Mouse (Mus musculus) brown adipose tissue, adult 24 weeks (tissue): Measurements from ENCODE around the gene Tmem87b. TPM values are rescaled to one million over a fixed set of nuclear protein-coding genes. Genes with fewer than 3 reads are reported as not detected.

Experiments used
- H3K27ac ChIP-seq: fragments of 200-500 bp; replicated peaks from 2 replicates; pipeline ENCODE4 v1.5.1; 2012; ENCODE audit warnings: low read depth, mild to moderate bottlenecking, low read length
- H3K4me1 ChIP-seq: fragments of 200-500 bp; 2 replicates; pipeline ENCODE4 v1.6.1; 2012; ENCODE audit warnings: low read length, mixed read lengths; ENCODE audit not compliant: control insufficient read depth, insufficient read depth, insufficient read length
- H3K4me3 ChIP-seq: fragments of 200-500 bp; 2 replicates; pipeline ENCODE4 v1.5.1; 2012; ENCODE audit warnings: low read depth, mild to moderate bottlenecking, low read length, moderate library complexity; ENCODE audit not compliant: insufficient read depth
- polyA plus RNA-seq: library from polyadenylated mRNA; stranded (reverse); fragments of >200 nt; gene quantifications from 2 replicates; pipeline ENCODE4 v1.2.4, GENCODE M21; 2012; ENCODE audit not compliant: missing spikeins, insufficient read depth, insufficient read length

The Tmem87b gene
- polyA plus RNA-seq, 1 experiment, result 12.9 TPM

DNA sequence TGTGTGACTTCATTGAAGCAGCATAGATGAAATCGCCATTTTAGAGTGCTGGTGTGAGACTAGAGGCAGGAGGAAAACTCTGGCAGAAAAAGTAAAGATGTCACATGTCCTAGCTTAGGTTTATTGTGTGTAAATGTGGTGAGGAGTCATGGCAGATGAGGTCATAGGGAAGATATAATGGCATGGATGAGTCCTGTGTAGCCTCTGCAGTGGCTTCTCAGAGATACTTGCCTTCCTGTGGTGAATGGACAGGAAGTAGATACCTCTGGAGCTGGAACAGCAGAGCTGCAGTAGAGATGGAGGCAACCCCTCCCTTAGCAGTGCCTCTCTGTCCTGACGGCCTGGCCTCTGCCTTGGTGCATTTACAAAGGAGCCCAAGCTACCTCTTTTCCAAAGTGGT lies 21.6 kb downstream of the Tmem87b start:
- no peak overlapping the region for H3K27ac ChIP-seq
- H3K4me1 ChIP-seq, result no peaks in the 10 kb centered on the region
- H3K4me3 ChIP-seq, result no peak overlapping the region

DNA sequence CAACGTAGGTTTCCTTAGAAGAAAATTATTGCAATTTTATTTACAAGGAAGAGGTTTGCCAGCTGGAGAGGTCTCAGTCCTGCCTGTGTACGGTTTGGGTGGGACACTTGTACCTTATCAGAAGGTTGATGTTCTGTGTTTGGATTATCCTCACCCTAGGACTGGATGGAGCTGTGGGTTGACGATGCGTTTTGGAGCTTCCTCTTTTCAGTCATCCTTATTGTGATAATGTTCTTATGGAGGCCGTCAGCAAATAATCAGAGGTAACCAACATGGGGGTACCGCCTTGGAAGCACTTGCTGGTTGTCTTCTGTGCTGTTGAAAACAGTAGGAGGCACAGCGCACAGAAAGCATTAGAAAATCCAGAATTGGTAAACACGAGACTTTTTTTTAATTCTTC lies 24.5 kb downstream of the Tmem87b start:
- H3K4me3 ChIP-seq, result no peak overlapping the region
- H3K4me1 ChIP-seq, result no peaks in the 10 kb centered on the region
- H3K27ac ChIP-seq, result no peak overlapping the region

DNA sequence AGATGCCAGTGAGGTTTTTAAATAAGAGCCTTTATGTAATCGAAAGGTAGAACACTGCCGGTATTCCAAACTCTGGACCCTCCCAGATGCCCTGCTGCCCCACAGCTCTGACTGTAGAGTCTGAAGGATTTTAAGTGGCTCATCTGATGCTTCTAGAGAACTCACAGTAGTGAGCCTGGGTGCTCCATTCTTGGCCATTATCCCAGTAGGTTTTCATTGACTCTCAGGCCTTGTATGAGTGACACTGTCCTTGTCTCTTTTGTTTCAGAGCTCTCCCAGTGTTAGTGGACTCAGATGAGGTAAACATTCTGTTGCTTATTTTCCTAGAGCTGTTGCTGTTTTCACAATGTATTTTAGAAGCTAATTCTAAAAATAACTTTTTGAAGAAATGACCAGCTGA lies 32.1 kb downstream of the Tmem87b start:
- no peak overlapping the region for H3K27ac ChIP-seq
- H3K4me1 ChIP-seq, result no peaks in the 10 kb centered on the region
- H3K4me3 ChIP-seq, result no peak overlapping the region

DNA sequence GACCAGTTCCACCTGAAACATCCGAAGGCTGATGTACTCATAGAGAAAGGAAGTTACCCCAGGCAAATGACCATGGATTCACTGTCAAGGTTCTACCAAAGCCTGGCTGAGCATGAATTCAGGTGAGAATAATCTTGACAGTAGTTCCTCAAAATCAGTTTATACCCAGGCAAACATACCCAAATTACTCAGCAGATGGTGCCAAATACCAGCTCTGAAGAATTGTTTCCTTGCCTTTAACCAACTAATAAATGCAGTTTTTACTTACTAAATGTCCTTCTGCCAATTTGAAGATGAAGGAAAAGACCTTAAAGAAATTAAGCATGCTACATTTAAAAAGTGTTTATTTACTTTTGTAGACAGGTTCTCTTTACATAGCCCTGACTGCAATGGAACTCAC lies 38.8 kb downstream of the Tmem87b start:
- no peaks in the 10 kb centered on the region for H3K4me1 ChIP-seq
- H3K4me3 ChIP-seq, result no peak overlapping the region
- no peak overlapping the region for H3K27ac ChIP-seq

DNA sequence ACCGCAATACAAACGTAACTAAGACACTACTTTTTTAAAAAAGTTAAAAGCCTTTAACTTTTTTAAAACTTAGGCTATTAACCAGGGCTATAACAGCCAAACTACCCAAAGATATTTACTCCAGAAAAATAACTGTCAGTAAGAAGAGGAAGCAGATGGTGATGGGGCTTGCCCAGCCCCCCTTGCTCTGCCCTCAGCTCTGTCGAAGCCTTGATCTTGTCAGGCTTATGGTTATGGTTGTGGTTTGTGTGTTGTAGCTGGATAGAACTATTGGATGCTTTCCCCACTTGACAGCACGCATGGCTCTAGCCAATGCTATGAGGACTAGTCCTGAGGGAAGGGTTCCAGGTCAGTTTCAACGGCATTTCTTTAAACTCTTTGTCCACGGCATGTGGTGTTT lies 41.0 kb downstream of the Tmem87b start:
- Histone ChIP-seq H3K4me1 (no peaks in the 10 kb centered on the region), H3K4me3 (no peak overlapping the region), H3K27ac (no peak overlapping the region)

DNA sequence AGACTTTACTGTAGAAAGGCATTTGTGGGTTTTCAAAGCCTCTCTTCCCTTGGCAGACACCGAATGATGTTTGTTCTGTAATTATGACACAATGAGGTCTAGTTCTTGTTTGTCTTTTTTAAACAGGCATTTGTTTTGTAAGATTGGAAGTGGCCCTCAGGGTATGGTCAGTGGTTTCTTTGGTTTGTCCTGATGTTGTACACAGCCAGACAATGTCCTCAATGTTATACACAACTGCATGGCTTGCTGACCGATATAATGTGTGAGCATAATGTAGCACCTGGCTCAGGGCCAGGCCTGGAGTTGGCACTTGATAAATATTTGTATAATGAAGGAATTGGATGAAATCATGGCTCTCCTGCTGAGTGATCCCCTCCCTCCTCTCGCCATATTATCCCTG lies 41.9 kb downstream of the Tmem87b start:
- H3K4me1 ChIP-seq, result no peaks in the 10 kb centered on the region
- H3K4me3 ChIP-seq, result no peak overlapping the region
- no peak overlapping the region for H3K27ac ChIP-seq

DNA sequence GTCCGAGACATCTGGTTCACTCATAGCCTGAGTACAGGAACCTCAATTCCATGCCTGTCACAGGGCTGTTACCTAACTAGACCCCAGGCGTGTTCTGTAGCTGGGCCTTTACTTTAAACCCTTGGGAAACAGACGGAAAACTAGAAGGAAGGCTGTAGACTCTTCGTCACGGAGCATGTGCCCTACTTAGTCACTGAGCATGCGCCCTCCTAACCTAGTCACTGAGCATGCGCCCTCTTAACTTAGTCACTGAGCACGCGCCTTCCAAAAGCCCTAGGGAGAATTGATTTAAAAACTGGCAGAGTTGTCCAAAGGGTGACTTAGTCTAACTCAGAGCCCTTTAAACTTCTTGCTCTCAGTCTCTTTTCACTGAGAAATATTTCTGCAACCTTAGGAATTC lies 44.7 kb downstream of the Tmem87b start, which contains the start of gene Fbln7:
TSS of gene Fbln7 (plus strand) at position 346 of the 400 bp plus-strand sequence.
- Histone ChIP-seq H3K4me3 (peak within 1 kb of the TSS; percentile 26), H3K4me1 (no peaks in the 10 kb centered on the region), H3K27ac (no peak within 1 kb of the TSS)

DNA sequence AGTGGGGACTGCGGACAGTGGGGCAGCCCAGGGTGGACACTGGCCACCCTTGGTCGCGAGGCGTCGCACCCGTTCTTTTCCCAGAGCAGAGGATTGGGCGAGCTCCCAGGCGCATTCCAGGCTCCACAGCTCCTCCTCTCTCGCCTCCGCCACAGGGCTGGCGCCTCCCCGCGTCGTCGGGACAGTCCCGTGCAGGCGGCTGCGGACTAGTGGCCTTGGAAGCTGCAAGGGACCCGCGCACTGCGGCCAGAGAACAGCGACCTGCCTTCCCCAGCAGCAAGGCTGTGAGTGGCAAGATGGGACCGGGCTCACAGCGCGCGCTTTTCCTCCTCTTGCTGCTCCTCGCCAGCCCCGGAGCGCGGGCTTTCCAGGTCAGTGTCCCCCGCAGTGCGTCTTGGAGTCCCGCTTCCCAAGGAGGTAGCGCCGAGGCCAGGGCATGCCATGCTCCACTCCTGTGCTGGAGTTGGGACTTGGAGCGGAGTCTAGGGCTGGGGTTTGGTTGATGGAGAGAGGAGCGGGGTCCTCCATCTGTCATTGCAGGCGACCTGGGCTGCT lies 45.9 kb downstream of the Tmem87b start:
- H3K4me1 ChIP-seq, result no peaks in the 10 kb centered on the region
- H3K4me3 ChIP-seq, result peak overlapping the region; percentile 26
- no peak overlapping the region for H3K27ac ChIP-seq

DNA sequence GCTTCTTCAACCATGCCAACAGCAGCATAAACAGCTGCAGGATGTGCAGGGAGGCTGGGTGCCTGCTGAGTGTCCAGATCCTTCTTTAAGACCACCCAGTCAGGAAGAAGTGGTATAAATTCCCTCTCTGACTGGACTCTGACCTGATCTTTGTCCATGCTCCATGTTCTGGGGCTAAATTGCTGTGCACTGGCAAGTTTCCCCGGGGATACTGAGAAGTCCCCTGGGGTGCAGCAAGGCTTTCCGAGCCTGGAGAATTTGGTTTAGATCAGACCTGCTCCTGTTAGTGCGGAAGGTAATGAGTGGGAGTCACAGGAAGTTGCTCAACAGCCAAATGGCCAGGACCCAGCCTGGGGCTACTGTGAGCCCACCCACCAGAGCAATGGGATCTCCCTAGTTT lies 47.1 kb downstream of the Tmem87b start:
- no peaks in the 10 kb centered on the region for H3K4me1 ChIP-seq
- H3K4me3 ChIP-seq, result no peak overlapping the region
- H3K27ac ChIP-seq, result no peak overlapping the region

DNA sequence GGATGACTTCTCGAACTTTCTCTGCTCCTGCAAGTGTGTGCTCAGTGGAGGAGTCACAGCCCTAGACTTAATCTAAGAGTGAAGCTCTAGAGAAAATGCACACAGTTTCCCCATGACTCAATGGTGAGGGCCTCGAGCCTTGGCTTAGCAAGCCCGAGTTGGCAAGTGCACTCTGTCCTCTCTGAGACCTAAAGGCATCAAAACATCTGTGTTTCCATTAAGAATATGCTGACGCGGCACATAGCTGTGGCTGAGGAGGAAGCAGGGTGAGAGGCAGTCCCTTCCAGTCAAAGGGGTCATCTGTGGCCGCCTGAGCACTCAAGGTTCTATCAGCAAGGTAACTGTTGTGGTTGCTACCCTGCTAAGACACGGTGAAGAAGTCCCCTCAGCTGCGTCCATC lies 53.7 kb downstream of the Tmem87b start:
- no peaks in the 10 kb centered on the region for H3K4me1 ChIP-seq
- H3K27ac ChIP-seq, result no peak overlapping the region
- H3K4me3 ChIP-seq, result no peak overlapping the region

DNA sequence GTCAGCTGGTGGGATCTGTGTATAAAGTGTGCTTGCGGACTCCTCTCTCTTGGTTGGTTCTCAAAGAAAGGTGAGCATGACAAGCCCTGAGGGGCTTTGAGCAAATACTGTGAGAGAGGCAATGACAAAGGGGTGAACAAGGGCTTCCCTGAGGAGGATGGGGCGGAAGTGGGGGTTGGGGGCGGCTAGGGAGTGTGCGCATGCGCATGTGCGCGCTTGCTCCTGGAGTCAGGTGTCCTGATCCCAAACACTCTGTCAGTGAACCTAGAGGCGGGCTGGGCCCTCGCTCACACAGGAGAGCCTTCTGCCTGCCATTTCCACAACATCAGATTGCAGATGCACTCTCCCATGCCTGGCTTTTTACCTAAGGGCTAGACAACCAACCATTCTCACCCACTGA lies 54.3 kb downstream of the Tmem87b start:
- H3K4me3 ChIP-seq, result no peak overlapping the region
- H3K27ac ChIP-seq, result no peak overlapping the region
- H3K4me1 ChIP-seq, result no peaks in the 10 kb centered on the region

DNA sequence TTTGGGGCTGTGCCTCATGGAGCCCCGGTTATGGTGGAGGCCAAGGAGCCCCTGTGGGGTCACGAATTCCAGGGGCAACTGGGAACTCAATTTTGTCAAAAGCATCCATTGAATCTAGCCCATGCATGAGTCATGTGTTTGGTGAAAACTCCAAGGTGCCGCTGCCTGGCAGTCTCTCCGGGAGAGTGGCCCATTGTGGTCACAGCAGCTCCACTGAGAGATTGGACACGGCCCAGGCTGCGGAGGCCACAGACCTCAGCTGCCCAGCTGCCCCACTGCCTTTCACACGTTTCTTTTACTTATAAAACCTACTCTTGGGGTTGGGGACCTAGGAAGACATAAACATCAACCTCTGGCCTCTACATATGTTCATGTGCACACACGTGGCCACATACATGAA lies 57.6 kb downstream of the Tmem87b start:
- Histone ChIP-seq H3K4me3 (no peak overlapping the region), H3K4me1 (no peaks in the 10 kb centered on the region), H3K27ac (no peak overlapping the region)

DNA sequence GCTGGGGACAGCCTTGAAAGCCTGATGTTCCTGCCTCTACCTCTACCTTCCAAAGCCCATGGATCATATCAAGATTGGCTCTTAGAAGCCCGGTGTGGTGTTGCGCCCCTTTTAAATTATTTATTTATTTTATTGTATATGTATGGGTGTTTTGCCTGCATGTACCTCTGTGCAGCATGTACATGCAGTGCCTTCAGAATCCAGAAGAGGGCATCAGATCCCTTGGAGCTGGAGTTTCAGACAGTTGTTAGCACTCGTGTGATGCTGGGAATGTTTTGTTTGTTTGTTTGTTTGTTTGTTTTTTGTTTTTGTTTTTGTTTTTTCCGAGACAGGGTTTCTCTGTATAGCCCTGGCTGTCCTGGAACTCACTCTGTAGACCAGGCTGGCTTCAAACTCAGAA lies 63.3 kb downstream of the Tmem87b start:
- Histone ChIP-seq H3K4me3 (no peak overlapping the region), H3K27ac (no peak overlapping the region), H3K4me1 (no peaks in the 10 kb centered on the region)

DNA sequence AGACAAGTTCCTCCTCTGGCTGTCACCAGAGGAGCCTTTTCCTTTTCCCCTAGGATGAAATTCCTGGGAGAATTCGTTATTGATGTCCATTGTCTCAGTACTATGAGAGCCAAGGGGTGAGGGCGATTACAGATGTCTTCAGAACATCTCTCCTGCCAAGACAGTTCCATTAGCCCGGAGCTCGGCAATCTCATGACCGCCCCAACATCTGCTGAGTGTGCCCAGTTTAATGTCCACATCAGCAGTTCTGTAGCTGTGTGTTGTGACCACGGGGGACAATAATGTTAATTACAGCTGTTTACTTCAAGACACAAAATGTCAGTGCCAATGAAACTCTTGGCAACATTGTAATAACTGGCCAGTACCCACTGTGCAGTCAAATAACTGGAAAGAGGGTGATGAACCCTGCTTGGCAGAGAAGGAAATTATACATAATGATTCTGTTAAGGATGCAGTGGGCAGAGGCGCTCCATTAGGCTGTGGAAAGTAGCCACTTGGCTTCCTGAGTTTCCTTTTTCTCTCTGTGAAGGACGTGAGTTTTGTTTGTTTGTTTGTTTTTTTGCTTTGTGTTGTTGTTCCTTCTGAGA lies 67.4 kb downstream of the Tmem87b start:
- no peak overlapping the region for H3K27ac ChIP-seq
- no peak overlapping the region for H3K4me3 ChIP-seq
- H3K4me1 ChIP-seq, result no peaks in the 10 kb centered on the region

DNA sequence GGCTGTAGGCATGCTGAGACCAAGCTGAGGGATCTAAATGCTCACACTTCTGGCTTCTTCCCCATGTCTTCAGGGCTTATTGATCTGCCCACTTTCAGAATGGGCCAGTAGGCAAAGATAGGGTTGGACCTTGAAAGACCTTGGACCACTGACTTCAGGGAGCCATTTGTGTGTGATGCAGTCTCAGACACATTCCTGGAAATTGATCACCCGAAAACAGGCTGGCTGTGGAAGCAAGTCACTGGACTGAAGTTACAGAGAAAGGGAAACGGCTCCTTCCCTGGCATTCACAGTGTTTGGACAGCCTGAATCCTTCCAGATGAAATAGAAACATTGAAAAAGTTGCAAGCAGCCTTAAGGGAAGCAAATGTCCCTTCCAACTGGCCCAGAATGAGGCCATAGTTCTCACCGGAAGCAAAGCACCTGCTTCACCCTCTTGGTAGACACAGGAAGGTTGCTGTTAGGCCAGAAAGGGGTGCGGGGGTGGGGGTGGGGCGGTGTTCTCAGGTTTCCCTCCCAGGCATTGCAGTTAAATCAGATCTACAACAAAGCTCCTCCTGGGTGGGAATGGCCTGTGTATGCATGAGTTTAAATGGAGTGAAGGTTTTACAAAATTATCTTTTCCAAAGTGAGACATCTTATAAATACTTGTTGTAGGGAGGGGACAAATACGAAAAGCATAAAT lies 70.1 kb downstream of the Tmem87b start:
- H3K27ac ChIP-seq, result no peak overlapping the region

DNA sequence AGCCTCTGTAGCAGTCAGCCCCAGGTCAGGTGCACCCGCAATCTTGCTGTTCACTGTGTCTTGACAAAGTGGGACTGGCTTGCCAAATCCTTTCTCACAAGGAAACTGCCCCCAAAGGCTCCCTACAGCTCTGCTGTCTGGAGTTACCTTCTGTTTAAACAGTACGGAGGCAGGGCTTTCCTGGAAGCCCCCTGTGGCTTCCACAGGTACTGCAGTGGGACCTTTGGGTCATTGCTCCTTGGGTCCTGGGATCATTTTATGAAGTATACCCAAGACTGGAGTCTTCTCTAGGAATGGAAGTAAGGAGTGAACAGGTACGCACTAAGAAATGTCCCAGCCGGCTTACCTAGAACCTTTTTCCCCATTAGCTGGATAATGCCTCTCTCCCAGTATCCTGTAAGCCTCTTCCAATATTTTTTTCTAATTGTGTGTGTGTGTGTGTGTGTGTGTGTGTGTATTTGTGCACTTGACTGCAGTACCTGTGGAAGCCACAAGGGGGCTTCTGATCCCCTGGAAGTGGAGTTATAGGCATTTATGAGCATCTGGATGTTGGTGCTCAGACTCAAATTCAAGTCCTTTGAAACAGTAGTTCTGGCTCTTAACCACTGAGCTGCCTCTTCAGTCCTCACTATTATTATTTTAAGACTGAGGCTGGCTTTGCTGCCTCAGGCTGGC lies 72.9 kb downstream of the Tmem87b start:
- no peaks in the 10 kb centered on the region for H3K4me1 ChIP-seq
- H3K4me3 ChIP-seq, result no peak overlapping the region
- no peak overlapping the region for H3K27ac ChIP-seq

More for the DNA sequence above, 70.1 kb downstream of the Tmem87b start:
- no peaks in the 10 kb centered on the region for H3K4me1 ChIP-seq
- no peak overlapping the region for H3K4me3 ChIP-seq
